Mouse (Mus musculus) liver, embryonic 14.5 days (tissue): ENCODE measurements around the gene Olfr374. TPM values are rescaled to one million over a fixed set of nuclear protein-coding genes. Genes with fewer than 3 reads are reported as not detected.

Experiments
- ATAC-seq: fragments of 200-750 bp; cut with Nextera tagmentation; 2 replicates; pipeline ENCODE4 v1.8.0; 2017; ENCODE audit warnings: moderate number of reproducible peaks, mild to moderate bottlenecking, moderate library complexity; ENCODE audit not compliant: insufficient read depth
- DNase-seq, 3 experiments: peaks; one replicate each; pipeline ENCODE4 v3.0.0-alpha.2; 2012 to 2013; ENCODE audit warnings: low read depth in 3 of 3, low spot score in 3 of 3
- H3K27ac ChIP-seq: fragments of 300-500 bp; sonication (generic); 2 replicates; pipeline ENCODE4 v1.5.1; 2014; ENCODE audit warnings: moderate library complexity, mild to moderate bottlenecking, control low read depth, inconsistent platforms
- H3K27me3 ChIP-seq: fragments of 300-500 bp; sonication (generic); 2 replicates; pipeline ENCODE4 v1.6.1; 2014; ENCODE audit warnings: mild to moderate bottlenecking, low read length, moderate library complexity; ENCODE audit not compliant: control insufficient read depth, insufficient read depth
- H3K36me3 ChIP-seq: fragments of 300-500 bp; sonication (generic); replicated peaks from 2 replicates; pipeline ENCODE4 v1.6.1; 2014; ENCODE audit warnings: low read depth; ENCODE audit not compliant: control insufficient read depth, insufficient read depth
- H3K4me1 ChIP-seq, 2 experiments: fragments of 200-500 bp in 1 of 2; fragments of 300-500 bp in 1 of 2; sonication (generic) in 1 of 2; replicated peaks; 2 replicates each; pipeline ENCODE4 v1.6.1; 2012 to 2014; ENCODE audit warnings: antibody characterized with exemption in 1 of 2, inconsistent platforms in 1 of 2, low read length in 1 of 2; ENCODE audit not compliant: control insufficient read depth in 2 of 2, insufficient read depth in 2 of 2
- H3K4me2 ChIP-seq: fragments of 300-500 bp; sonication (generic); 2 replicates; pipeline ENCODE4 v1.6.1; 2014; ENCODE audit warnings: low read depth, mild to moderate bottlenecking, control low read depth, moderate library complexity
- H3K4me3 ChIP-seq, 2 experiments: fragments of 200-500 bp in 1 of 2; fragments of 300-500 bp in 1 of 2; sonication (generic) in 1 of 2; 2 replicates each; pipeline ENCODE4 v1.5.1; 2012 to 2014; ENCODE audit warnings: low read depth in 2 of 2, low read length in 2 of 2, mild to moderate bottlenecking in 2 of 2, control low read depth in 1 of 2, inconsistent platforms in 1 of 2, moderate library complexity in 1 of 2; ENCODE audit not compliant: insufficient read depth in 1 of 2
- H3K9ac ChIP-seq: fragments of 300-500 bp; sonication (generic); replicated peaks from 2 replicates; pipeline ENCODE4 v1.6.1; 2014; ENCODE audit warnings: mild to moderate bottlenecking, control low read depth, moderate library complexity
- H3K9me3 ChIP-seq: fragments of 300-500 bp; sonication (generic); 2 replicates; pipeline ENCODE4 v1.6.1; 2016; ENCODE audit warnings: low read length, mixed read lengths; ENCODE audit not compliant: control insufficient read depth
- CTCF ChIP-seq: IDR thresholded peaks from 2 replicates; pipeline ENCODE4 v1.5.1; 2016; ENCODE audit warnings: antibody characterized with exemption, low read depth, control low read depth
- EP300 ChIP-seq: IDR thresholded peaks from 2 replicates; pipeline ENCODE4 v1.6.1; 2016; ENCODE audit warnings: antibody characterized with exemption, low read depth
- WGBS: fragments of 180-500 bp; shearing (Covaris S2); extraction: QIAGEN DNeasy Blood & Tissue Kit; methylation state at CpG from one replicate; pipeline ENCODE4 v1.1.7; 2014; ENCODE audit not compliant: insufficient replicate concordance; 5-methylcytosine and 5-hydroxymethylcytosine counted together
- polyA plus RNA-seq, 2 experiments: library from polyadenylated mRNA; depleted of rRNA in 1 of 2; stranded (reverse) in 1 of 2; unstranded in 1 of 2; fragments of >200 nt; fragmentation: Nextera tagmentation in 1 of 2; extraction: Ambion mirVana in 1 of 2; gene quantifications; 2 replicates each; pipeline versions ENCODE4 v1.2.1 to v1.2.3; 2012 to 2014

Olfr374 gene
- polyA plus RNA-seq, 2 experiments: not detected

DNA sequence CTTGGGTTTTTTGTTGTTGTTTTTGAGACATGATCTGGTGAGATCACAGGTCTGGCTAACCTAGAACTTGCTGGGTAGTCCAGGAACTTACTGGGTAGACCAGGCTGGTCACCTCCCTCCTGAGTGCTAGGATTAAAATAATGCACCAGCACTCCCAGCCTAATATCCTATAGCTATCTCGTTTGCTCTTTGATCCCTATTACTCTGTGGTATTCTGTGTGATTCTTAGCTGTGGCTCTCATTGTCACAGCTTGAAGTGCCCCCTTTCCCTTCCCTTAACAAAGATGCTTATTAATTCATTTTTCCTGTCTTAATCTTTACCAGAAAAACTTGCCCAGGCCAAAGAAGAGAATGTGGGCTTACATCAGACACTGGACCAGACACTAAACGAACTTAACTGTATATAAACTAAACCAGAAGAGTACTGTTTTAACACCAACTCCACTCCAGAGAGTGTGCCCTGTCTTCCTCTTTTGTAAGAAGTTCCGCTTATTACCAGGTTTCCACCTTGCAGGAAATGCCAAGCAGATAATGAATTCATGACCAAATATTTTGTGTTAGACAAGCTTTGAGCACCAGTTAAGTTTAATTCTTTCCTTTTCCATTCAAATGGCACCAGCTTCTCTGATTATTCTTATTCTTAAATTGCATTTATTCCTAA, 44.7 kb downstream of the Olfr374 start:
- ATAC-seq: no peak
- H3K27me3 ChIP-seq: no peaks in the 10 kb centered on the region

DNA sequence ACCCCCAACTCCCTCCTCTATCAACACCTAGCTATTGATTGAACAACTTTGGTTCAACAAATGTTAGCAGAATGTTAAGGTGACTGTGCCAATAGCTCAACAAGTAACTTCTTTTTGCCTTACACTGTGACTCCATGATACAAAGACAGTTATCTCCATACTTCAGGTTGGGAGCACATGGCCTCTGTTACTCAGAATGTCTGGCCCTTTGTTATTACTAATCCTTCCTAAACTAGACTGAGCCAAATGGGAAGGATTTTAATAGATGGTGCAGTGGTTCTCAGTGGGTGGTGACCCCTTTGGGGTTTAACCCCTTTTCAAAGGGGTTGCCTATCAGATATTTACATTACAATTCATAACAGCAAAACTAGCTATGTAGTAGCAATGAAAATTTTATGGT, 46.5 kb downstream of the Olfr374 start:
- peaks cover 6% of the 10 kb centered on the region; the same call in 1 of the 2 replicates for H3K36me3 ChIP-seq
- no peak overlapping the region for H3K27ac ChIP-seq
- H3K27me3 ChIP-seq: no peaks in the 10 kb centered on the region
- TF ChIP-seq EP300 (no peak), CTCF (no peak)
- DNase-seq: no peak
- H3K9ac ChIP-seq: no peak overlapping the region
- peaks cover 0 to 4% of the 10 kb centered on the region in 2 experiments; a peak in 2 of 4 replicates for H3K4me1 ChIP-seq
- no peak overlapping the region for H3K4me2 ChIP-seq
- no peak for ATAC-seq
- H3K4me3 ChIP-seq: no peak overlapping the region
- H3K9me3 ChIP-seq: no peaks in the 10 kb centered on the region

More for the DNA sequence above, 44.7 kb downstream of the Olfr374 start:
- Histone ChIP-seq H3K9ac (no peak overlapping the region), H3K4me1 (peaks cover 0 to 4% of the 10 kb centered on the region in 2 experiments; a peak in 1 of 4 replicates), H3K36me3 (peaks cover 6% of the 10 kb centered on the region; the same call in 1 of the 2 replicates), H3K9me3 (no peaks in the 10 kb centered on the region), H3K4me2 (no peak overlapping the region), H3K27ac (no peak overlapping the region), H3K4me3 (no peak overlapping the region)
- WGBS: 38% methylated on average over 3 of the region's 3 CpGs
- no peak for DNase-seq
- TF ChIP-seq CTCF: no peak

DNA sequence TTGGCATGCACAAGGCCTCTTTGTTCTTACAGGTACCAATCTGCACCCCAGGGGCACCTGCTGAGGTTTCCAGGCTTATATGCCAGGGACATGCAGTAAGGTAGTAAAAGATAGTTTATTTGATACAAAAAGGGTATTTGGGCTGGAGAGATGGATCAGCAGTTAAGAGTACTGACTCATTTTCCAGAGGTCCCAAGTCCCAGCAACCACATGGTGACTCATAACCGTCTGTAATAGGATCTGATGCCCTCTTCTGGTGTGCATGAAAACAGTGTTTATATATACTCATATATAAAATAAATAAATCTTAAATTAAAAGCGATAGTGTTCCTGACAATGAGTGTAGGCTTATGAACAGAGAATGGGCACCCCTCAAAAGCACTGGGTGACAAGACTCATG, 51.3 kb downstream of the Olfr374 start:
- Histone ChIP-seq H3K27me3 (no peaks in the 10 kb centered on the region), H3K36me3 (peaks cover 3% of the 10 kb centered on the region; the same call in 1 of the 2 replicates), H3K9me3 (no peaks in the 10 kb centered on the region), H3K4me2 (peak overlapping the region; percentile 4), H3K4me1 (peaks cover 20 to 22% of the 10 kb centered on the region in 2 experiments), H3K4me3 (no peak overlapping the region), H3K27ac (no peak overlapping the region), H3K9ac (no peak overlapping the region)
- no peak for DNase-seq
- TF ChIP-seq CTCF (no peak), EP300 (no peak)
- no peak for ATAC-seq
- WGBS: 77% methylated on average over 2 of the region's 2 CpGs

DNA sequence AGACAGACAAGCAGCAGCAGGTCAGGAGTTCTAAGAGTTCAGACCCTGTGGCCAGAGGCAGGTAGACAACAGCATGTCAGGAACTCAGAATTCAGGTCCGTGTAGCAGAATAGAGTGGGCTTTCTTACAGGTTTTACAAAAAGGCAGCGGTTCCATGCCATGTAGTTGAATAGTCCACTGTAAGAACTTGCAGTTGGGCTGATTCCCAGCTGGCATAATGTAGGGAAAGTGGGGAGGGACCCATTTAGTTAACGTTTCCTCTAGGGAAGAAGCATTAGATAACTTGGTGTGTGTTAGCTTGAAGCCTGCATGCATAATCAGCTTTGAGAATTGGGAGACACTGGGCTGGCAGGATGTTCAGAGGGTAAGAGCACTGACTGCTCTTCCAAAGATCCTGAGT, 51.9 kb downstream of the Olfr374 start:
- WGBS: 80% methylated on average over 3 of the region's 3 CpGs
- Histone ChIP-seq H3K4me3 (no peak overlapping the region), H3K4me2 (peak overlapping the region; percentile 94), H3K36me3 (peaks cover 3% of the 10 kb centered on the region; the same call in 1 of the 2 replicates), H3K9ac (no peak overlapping the region), H3K27me3 (no peaks in the 10 kb centered on the region), H3K4me1 (peaks cover 20 to 26% of the 10 kb centered on the region in 2 experiments), H3K27ac (no peak overlapping the region), H3K9me3 (no peaks in the 10 kb centered on the region)
- TF ChIP-seq CTCF (no peak), EP300 (no peak)
- no peak for DNase-seq
- no peak for ATAC-seq

DNA sequence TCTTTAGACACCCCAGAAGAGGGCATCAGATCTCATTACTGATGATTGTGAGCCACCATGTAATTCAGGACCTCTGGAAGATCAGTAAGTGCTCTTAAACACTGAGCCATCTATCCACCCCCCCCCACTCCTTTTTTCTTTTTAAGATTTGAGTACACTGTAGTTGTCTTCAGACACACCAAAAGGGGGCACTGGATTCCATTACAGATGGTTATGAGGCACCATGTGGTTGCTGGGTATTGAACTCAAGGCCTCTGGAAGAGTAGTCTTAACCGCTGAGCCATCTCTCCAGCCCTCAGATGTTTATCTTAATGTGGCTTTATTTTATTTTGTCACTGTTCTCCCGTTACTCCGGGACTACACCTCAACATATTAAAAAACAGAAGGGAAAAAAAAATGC, 53.2 kb downstream of the Olfr374 start:
- Histone ChIP-seq H3K9ac (peak overlapping the region; percentile 84), H3K4me3 (peak overlapping the region; percentile 65), H3K4me1 (peaks cover 20 to 22% of the 10 kb centered on the region in 2 experiments), H3K36me3 (peaks cover 9% of the 10 kb centered on the region), H3K4me2 (peak overlapping the region; percentile 94), H3K27me3 (no peaks in the 10 kb centered on the region), H3K27ac (peak overlapping the region; percentile 86), H3K9me3 (no peaks in the 10 kb centered on the region)
- no peak for ATAC-seq
- TF ChIP-seq CTCF: no peak
- no peak for TF ChIP-seq EP300
- DNase-seq: no peak
- 25% methylated on average over 3 of the region's 3 CpGs for WGBS
